ENCODE assay signal across 7 mouse cellular contexts in genomic region chr6:22288004-22288736, GRCm38 (mm10). TPM values are rescaled to one million over a fixed set of nuclear protein-coding genes. Genes with fewer than 3 reads are reported as not detected.
DNase-seq lines count a peak whose midpoint lies in the region; ATAC-seq and TF ChIP-seq lines count a peak whose summit lies in the region.

Gene Wnt16, plus strand, starts transcription at chr6:22288227.

- H3K4me3 ChIP-seq in liver, embryonic 11.5 days (ENCODE audit: low read depth, low read length) = peak within 1 kb of the TSS; percentile 39
- H3K4me3 ChIP-seq in left cerebral cortex, adult 2 months = peak within 1 kb of the TSS; percentile 28
- H3K4me3 ChIP-seq in neural tube, embryonic 12.5 days = peak within 1 kb of the TSS; percentile 34

- no peaks in the 10 kb centered on the region for H3K9me3 ChIP-seq in liver, embryonic 11.5 days (ENCODE audit: control insufficient read depth, low read length)
- no peaks in the 10 kb centered on the region for H3K9me3 ChIP-seq in neural tube, embryonic 12.5 days

- 0 out of 2 replicates have a peak, but pooled peaks have one; percentile 51 for ATAC-seq in liver, embryonic 11.5 days (replicated peaks; ENCODE audit: low FRiP score)
- peak; percentile 74 for ATAC-seq in neural tube, embryonic 12.5 days (ENCODE audit: low FRiP score, low read depth)

- TF ChIP-seq CTCF in left cerebral cortex, adult 2 months (IDR thresholded peaks at IDR 0.05) = no peak

- no peak within 1 kb of the TSS for H3K9ac ChIP-seq in liver, embryonic 11.5 days (ENCODE audit: low read depth, low read length)
- H3K9ac ChIP-seq in neural tube, embryonic 12.5 days = no peak within 1 kb of the TSS; the same call in 1 of the 2 replicates

- 0 out of 2 replicates have a peak, but pooled peaks cover 4% of the 10 kb centered on the region for H3K4me1 ChIP-seq in liver, embryonic 11.5 days (replicated peaks; ENCODE audit: control insufficient read depth, insufficient read depth, low read length)
- peaks cover 19% of the 10 kb centered on the region for H3K4me1 ChIP-seq in neural tube, embryonic 12.5 days

- H3K4me2 ChIP-seq in liver, embryonic 11.5 days = peak within 1 kb of the TSS; percentile 67
- peak within 1 kb of the TSS; percentile 74 for H3K4me2 ChIP-seq in neural tube, embryonic 12.5 days (replicated peaks)

- H3K27me3 ChIP-seq in liver, embryonic 11.5 days (replicated peaks; ENCODE audit: control insufficient read depth, insufficient read depth, low read length) = peaks cover 38% of the 10 kb centered on the region
- peaks cover 41% of the 10 kb centered on the region for H3K27me3 ChIP-seq in neural tube, embryonic 12.5 days (replicated peaks)

- intact Hi-C loops in left cerebral cortex, adult 2 months (cut with DNase I) = no loop called here

- no peaks in the 10 kb centered on the region for H3K36me3 ChIP-seq in liver, embryonic 11.5 days (ENCODE audit: control insufficient read depth, insufficient read depth, low read length)
- no peaks in the 10 kb centered on the region for H3K36me3 ChIP-seq in neural tube, embryonic 12.5 days

- no peak within 1 kb of the TSS for H3K27ac ChIP-seq in liver, embryonic 11.5 days (ENCODE audit: low read depth, low read length)
- H3K27ac ChIP-seq in left cerebral cortex, adult 2 months = no peak within 1 kb of the TSS
- no peak within 1 kb of the TSS for H3K27ac ChIP-seq in neural tube, embryonic 12.5 days

- WGBS in liver, embryonic 11.5 days = 2% methylated on average over 20 of the region's 20 CpGs
- WGBS in neural tube, embryonic 12.5 days = 1% methylated on average over 20 of the region's 20 CpGs

- no peak for DNase-seq in liver, embryonic 11.5 days (ENCODE audit: low spot score)
- no peak for DNase-seq in liver
- peak; percentile 69 for DNase-seq in embryo, embryonic 10.5 days (ENCODE audit: low spot score)
- peak; percentile 15 to 16 for DNase-seq in frontal cortex, postnatal 25 days (ENCODE audit: low spot score in 2 of 2)
- peak; percentile 27 to 34 for DNase-seq in left cerebral cortex, adult 2 months (ENCODE audit: extremely low spot score in 1 of 2, low spot score in 2 of 2)
- DNase-seq in thymus, postnatal 36 days = no peak

RNA-seq across cellular contexts. Expression of gene Wnt16, which starts in this region (rescaled TPM):
- polyA plus RNA-seq in liver, embryonic 11.5 days (2014; fragmentation: Nextera tagmentation; extraction: Ambion mirVana) = 0.29 TPM in 1 of 2 replicates, not detected in the other
- 1 to 10 TPM in 1 of 2 experiments, under 1 TPM in 1; 0.72 to 1.1 TPM for total RNA-seq in left cerebral cortex, adult 2 months (2021)
- polyA plus RNA-seq in neural tube, embryonic 12.5 days (2016; fragmentation: Nextera tagmentation; extraction: Ambion mirVana) = 0.73 and 1.3 TPM in 2 replicates

Comparison
In these comparisons a context has a peak if more than half of its experiments do, and no peak if none do; other contexts are left out.
1. Peak in ATAC-seq, H3K4me3 ChIP-seq and H3K4me2 ChIP-seq in liver, embryonic 11.5 days; RNA of the gene not detected or under 1 TPM.
2. DNase-seq: peak in embryo, embryonic 10.5 days (single experiment), frontal cortex, postnatal 25 days (2 of 2) and left cerebral cortex, adult 2 months (2 of 2); none in liver, embryonic 11.5 days (single experiment), liver (single experiment) and thymus, postnatal 36 days (0 of 2).
3. Peak in every context shown above with its lines, with median percentiles within 50 percentile points of each other: H3K4me3 ChIP-seq.